Mouse (Mus musculus) heart, embryonic 10.5 days (tissue): ENCODE data around the gene Urgcp. TPM values are rescaled to one million over a fixed set of nuclear protein-coding genes. Genes with fewer than 3 reads are reported as not detected.
A peak's percentile ranks its signal among the peaks of the same experiment; 100 is the strongest.

Source experiments
- DNase-seq: peaks from one replicate; pipeline ENCODE4 v3.0.0-alpha.2; 2017; ENCODE audit warnings: low spot score
- H3K27ac ChIP-seq: fragments of 300-500 bp; sonication (generic); 2 replicates; pipeline ENCODE4 v1.5.1; 2016; ENCODE audit warnings: mild to moderate bottlenecking
- H3K27me3 ChIP-seq: fragments of 300-500 bp; sonication (generic); 2 replicates; pipeline ENCODE4 v1.6.1; 2016; ENCODE audit warnings: mild to moderate bottlenecking; ENCODE audit not compliant: poor library complexity, insufficient read depth, severe bottlenecking
- H3K36me3 ChIP-seq: fragments of 300-500 bp; sonication (generic); 2 replicates; pipeline ENCODE4 v1.6.1; 2016; ENCODE audit warnings: mild to moderate bottlenecking, moderate library complexity
- H3K4me1 ChIP-seq: fragments of 300-500 bp; sonication (generic); 2 replicates; pipeline ENCODE4 v1.6.1; 2016; ENCODE audit warnings: mild to moderate bottlenecking
- H3K4me3 ChIP-seq: fragments of 300-500 bp; sonication (generic); 2 replicates; pipeline ENCODE4 v1.5.1; 2016; ENCODE audit warnings: mild to moderate bottlenecking, moderate library complexity
- H3K9me3 ChIP-seq: fragments of 300-500 bp; sonication (generic); 2 replicates; pipeline ENCODE4 v1.6.1; 2016; ENCODE audit warnings: mild to moderate bottlenecking, moderate library complexity
- WGBS: fragments of 180-500 bp; shearing (Covaris S2); methylation state at CpG from one replicate; pipeline ENCODE4 v1.1.7; 2016; 5-methylcytosine and 5-hydroxymethylcytosine counted together
- polyA plus RNA-seq: library from polyadenylated mRNA; unstranded; fragments of >200 nt; fragmentation: Nextera tagmentation; extraction: Ambion mirVana; gene quantifications from 2 replicates; pipeline ENCODE4 v1.2.1, GENCODE M21; 2016

The Urgcp gene
- polyA plus RNA-seq, 1 experiment from 2014 or later = 21.3 TPM

- no peaks in the 10 kb centered on the region for H3K27me3 ChIP-seq
- no peak overlapping the region for H3K27ac ChIP-seq
- 90% methylated on average over 12 of the region's 12 CpGs for WGBS
- peak; percentile 64 for DNase-seq
- H3K9me3 ChIP-seq = no peaks in the 10 kb centered on the region
- no peaks in the 10 kb centered on the region for H3K4me1 ChIP-seq
- no peak overlapping the region for H3K4me3 ChIP-seq
- H3K36me3 ChIP-seq = peaks cover 70% of the 10 kb centered on the region
Measured at GRCm38 (mm10) chr11:5718611-5719354, 43.4 kb downstream of the Urgcp start.

GRCm38 (mm10) chr11:5716938-5717705 lies 45.1 kb downstream of the Urgcp start:
- peak; percentile 67 for DNase-seq
- Histone ChIP-seq H3K4me1 (no peaks in the 10 kb centered on the region), H3K27me3 (no peaks in the 10 kb centered on the region), H3K9me3 (no peaks in the 10 kb centered on the region), H3K36me3 (peaks cover 60% of the 10 kb centered on the region), H3K4me3 (no peak overlapping the region), H3K27ac (no peak overlapping the region)
- WGBS = 88% methylated on average over 34 of the region's 34 CpGs

GRCm38 (mm10) chr11:5716246-5716645 lies 45.9 kb downstream of the Urgcp start:
- no peaks in the 10 kb centered on the region for H3K27me3 ChIP-seq
- no peaks in the 10 kb centered on the region for H3K9me3 ChIP-seq
- no peaks in the 10 kb centered on the region for H3K4me1 ChIP-seq
- WGBS = 85% methylated on average over 11 of the region's 11 CpGs
- peaks cover 54% of the 10 kb centered on the region for H3K36me3 ChIP-seq
- H3K27ac ChIP-seq = no peak overlapping the region
- DNase-seq = peak; percentile 72
- no peak overlapping the region for H3K4me3 ChIP-seq

- H3K27ac ChIP-seq = no peak within 1 kb of the TSS
- 74% methylated on average over 14 of the region's 14 CpGs for WGBS
- H3K27me3 ChIP-seq = no peaks in the 10 kb centered on the region
- peak; percentile 64 for DNase-seq
- H3K9me3 ChIP-seq = no peaks in the 10 kb centered on the region
- H3K4me1 ChIP-seq = no peaks in the 10 kb centered on the region; the same call in 1 of the 2 replicates
- peaks cover 49% of the 10 kb centered on the region for H3K36me3 ChIP-seq
- no peak within 1 kb of the TSS for H3K4me3 ChIP-seq
Measured at GRCm38 (mm10) chr11:5715630-5716105, 46.5 kb downstream of the Urgcp start, which contains the start of gene Mrps24. Gene Mrps24, minus strand, starts transcription at chr11:5715680.

GRCm38 (mm10) chr11:5715179-5715578 lies 47.0 kb downstream of the Urgcp start:
- WGBS = 88% methylated on average over 9 of the region's 9 CpGs
- Histone ChIP-seq H3K36me3 (peaks cover 49% of the 10 kb centered on the region), H3K4me3 (no peak overlapping the region), H3K9me3 (no peaks in the 10 kb centered on the region), H3K27me3 (no peaks in the 10 kb centered on the region), H3K27ac (no peak overlapping the region), H3K4me1 (no peaks in the 10 kb centered on the region; the same call in 1 of the 2 replicates)
- DNase-seq = no peak

GRCm38 (mm10) chr11:5707530-5708353 lies 54.4 kb downstream of the Urgcp start:
- Histone ChIP-seq H3K36me3 (peaks cover 27% of the 10 kb centered on the region), H3K4me1 (peaks cover 14% of the 10 kb centered on the region), H3K27me3 (no peaks in the 10 kb centered on the region), H3K4me3 (peak overlapping the region; percentile 99), H3K9me3 (no peaks in the 10 kb centered on the region), H3K27ac (peak overlapping the region; percentile 98)
- WGBS = 17% methylated on average over 50 of the region's 50 CpGs
- peak; percentile 97 for DNase-seq

- peak overlapping the region; percentile 98 for H3K27ac ChIP-seq
- peaks cover 14% of the 10 kb centered on the region for H3K4me1 ChIP-seq
- DNase-seq = no peak
- under 1% methylated on average over 43 of the region's 43 CpGs for WGBS
- H3K27me3 ChIP-seq = no peaks in the 10 kb centered on the region
- H3K4me3 ChIP-seq = peak overlapping the region; percentile 99
- peaks cover 30% of the 10 kb centered on the region for H3K36me3 ChIP-seq
- no peaks in the 10 kb centered on the region for H3K9me3 ChIP-seq
Measured at GRCm38 (mm10) chr11:5706874-5707529, 55.2 kb downstream of the Urgcp start.

- WGBS = 89% methylated on average over 9 of the region's 9 CpGs
- Histone ChIP-seq H3K27me3 (no peaks in the 10 kb centered on the region), H3K4me1 (peaks cover 14% of the 10 kb centered on the region), H3K4me3 (no peak overlapping the region), H3K27ac (no peak overlapping the region), H3K9me3 (no peaks in the 10 kb centered on the region), H3K36me3 (peaks cover 30% of the 10 kb centered on the region)
- peak; percentile 61 for DNase-seq
Measured at GRCm38 (mm10) chr11:5705972-5706371, 56.2 kb downstream of the Urgcp start.

- Histone ChIP-seq H3K27me3 (no peaks in the 10 kb centered on the region), H3K4me1 (peaks cover 14% of the 10 kb centered on the region), H3K4me3 (no peak overlapping the region), H3K9me3 (no peaks in the 10 kb centered on the region), H3K27ac (no peak overlapping the region), H3K36me3 (peaks cover 30% of the 10 kb centered on the region)
- WGBS = 85% methylated on average over 1 of the region's 1 CpGs
- no peak for DNase-seq
Measured at GRCm38 (mm10) chr11:5703341-5703740, 58.8 kb downstream of the Urgcp start.

GRCm38 (mm10) chr11:5702957-5703332 lies 59.2 kb downstream of the Urgcp start:
- Histone ChIP-seq H3K36me3 (peaks cover 30% of the 10 kb centered on the region), H3K4me1 (peaks cover 14% of the 10 kb centered on the region), H3K27ac (no peak overlapping the region), H3K4me3 (no peak overlapping the region), H3K27me3 (no peaks in the 10 kb centered on the region), H3K9me3 (no peaks in the 10 kb centered on the region)
- WGBS = 93% methylated on average over 6 of the region's 6 CpGs
- DNase-seq = peak; percentile 67

- DNase-seq = peak; percentile 36
- 63% methylated on average over 5 of the region's 5 CpGs for WGBS
- Histone ChIP-seq H3K27ac (no peak overlapping the region), H3K9me3 (no peaks in the 10 kb centered on the region), H3K4me1 (peaks cover 14% of the 10 kb centered on the region), H3K27me3 (no peaks in the 10 kb centered on the region), H3K36me3 (peaks cover 30% of the 10 kb centered on the region), H3K4me3 (no peak overlapping the region)
Measured at GRCm38 (mm10) chr11:5702271-5702956, 59.8 kb downstream of the Urgcp start.

GRCm38 (mm10) chr11:5701821-5702220 lies 60.4 kb downstream of the Urgcp start:
- H3K4me1 ChIP-seq = peaks cover 12% of the 10 kb centered on the region
- peak; percentile 35 for DNase-seq
- peaks cover 30% of the 10 kb centered on the region for H3K36me3 ChIP-seq
- no peak overlapping the region for H3K27ac ChIP-seq
- no peak overlapping the region for H3K4me3 ChIP-seq
- WGBS = 79% methylated on average over 1 of the region's 1 CpGs
- no peaks in the 10 kb centered on the region for H3K9me3 ChIP-seq
- H3K27me3 ChIP-seq = no peaks in the 10 kb centered on the region
